Mouse (Mus musculus) testis, adult 10 weeks (tissue): ENCODE results near the gene Snap23. TPM values are rescaled to one million over a fixed set of nuclear protein-coding genes. Genes with fewer than 3 reads are reported as not detected.

Experiments used
- polyA plus RNA-seq: library from polyadenylated mRNA; stranded (reverse); fragments of 350-450 nt; fragmentation: Illumina TruSeq; extraction: RNeasy Lipid Tissue Mini Kit (QIAGEN cat#74804); gene quantifications from one replicate; pipeline ENCODE4 v1.2.3, GENCODE M21; 2014; ENCODE audit warnings: low read depth, low replicate concordance

The Snap23 gene
- 88.6 TPM for polyA plus RNA-seq

DNA sequence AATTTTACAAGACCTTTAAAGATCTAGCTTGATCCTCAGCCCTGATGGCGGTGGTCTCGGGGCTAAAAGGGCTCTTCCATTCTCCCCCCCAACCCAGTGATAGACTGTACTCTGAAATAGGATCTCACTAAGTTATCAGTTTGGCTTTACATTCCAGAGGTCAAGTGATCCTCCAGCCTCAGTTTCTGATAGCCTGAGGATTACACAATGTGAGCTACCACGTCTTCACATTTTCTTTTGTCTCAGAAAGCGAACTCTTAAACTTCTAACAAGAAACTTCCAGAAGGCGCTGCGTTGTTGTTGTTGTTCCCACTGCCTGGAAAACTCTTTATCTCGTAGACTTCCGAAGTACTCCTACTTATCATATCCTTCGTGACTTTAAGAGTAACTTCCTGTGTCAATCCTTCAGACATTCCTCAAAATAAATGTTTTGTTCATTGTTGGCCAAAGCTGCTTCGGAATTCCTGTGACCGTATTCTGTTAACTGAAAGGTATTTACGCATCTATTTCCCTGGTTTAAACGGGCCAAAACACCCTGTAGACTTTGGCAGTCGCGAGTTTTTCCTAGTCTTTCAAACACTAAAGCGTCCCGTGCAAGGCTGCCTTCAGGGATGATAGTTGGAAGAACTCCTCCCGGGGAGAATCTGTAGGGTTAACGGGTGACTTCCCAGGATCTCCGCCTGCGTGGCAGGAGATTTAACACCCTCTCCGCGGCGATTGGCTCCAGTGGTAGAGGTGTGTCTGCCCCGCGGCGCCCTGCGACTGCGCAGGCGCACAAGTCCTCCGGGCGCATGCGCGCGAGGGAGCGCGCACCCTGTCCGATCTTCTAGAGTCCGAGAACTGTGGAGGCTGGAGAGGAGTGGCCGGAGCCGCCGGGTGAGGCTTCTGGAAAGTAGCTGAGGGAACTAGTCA is at the start of gene Snap23:
Gene Snap23, plus strand, starts transcription at position 786 of the 912 bp plus-strand sequence.

DNA sequence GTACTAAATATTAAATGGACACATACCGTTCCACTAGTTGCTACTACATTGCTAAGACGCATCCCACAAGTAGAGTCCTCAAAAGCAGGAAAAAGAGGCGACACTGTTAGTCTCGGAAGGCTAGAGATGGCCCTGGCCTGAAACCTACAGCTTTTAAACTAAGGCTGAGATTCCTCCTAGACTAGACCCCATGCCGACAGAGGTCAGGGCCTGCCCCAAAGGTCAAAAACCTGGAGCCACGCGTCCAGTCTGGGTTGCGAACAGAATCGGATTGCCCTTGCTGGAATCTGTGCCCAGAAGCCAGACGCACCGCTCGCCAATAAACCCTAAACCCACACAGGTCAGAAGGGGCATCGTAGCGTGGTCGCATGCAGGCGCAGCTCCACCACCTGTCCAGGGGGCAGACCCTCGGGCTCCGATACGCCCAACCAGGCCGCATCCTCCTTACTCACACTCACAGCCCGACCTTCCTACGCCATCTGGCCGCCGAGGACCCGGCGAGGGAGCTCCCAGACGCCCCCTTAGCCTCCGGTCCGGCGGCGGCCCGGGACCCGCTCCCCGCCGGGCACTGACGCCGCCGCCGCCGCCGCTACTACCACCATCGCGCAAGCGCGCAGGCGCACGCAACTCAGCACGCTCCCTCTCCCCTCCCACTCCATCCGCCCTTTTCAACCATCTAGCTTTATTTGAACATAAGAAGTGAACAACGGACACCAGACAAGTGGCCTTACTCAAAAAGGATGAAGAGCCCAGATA is 4.1 kb upstream of the Snap23 start, which contains the start of gene Zfp106:
Gene Zfp106, minus strand, starts transcription at position 609 of the 756 bp plus-strand sequence.

GRCm38 (mm10) chr2:120608830-120609723 is 41.6 kb downstream of the Snap23 start, which contains the start of the genes Haus2 and Lrrc57:
Gene Haus2 (plus strand): TSS chr2:120609383.
Gene Lrrc57 (minus strand): TSS chr2:120609520.

DNA sequence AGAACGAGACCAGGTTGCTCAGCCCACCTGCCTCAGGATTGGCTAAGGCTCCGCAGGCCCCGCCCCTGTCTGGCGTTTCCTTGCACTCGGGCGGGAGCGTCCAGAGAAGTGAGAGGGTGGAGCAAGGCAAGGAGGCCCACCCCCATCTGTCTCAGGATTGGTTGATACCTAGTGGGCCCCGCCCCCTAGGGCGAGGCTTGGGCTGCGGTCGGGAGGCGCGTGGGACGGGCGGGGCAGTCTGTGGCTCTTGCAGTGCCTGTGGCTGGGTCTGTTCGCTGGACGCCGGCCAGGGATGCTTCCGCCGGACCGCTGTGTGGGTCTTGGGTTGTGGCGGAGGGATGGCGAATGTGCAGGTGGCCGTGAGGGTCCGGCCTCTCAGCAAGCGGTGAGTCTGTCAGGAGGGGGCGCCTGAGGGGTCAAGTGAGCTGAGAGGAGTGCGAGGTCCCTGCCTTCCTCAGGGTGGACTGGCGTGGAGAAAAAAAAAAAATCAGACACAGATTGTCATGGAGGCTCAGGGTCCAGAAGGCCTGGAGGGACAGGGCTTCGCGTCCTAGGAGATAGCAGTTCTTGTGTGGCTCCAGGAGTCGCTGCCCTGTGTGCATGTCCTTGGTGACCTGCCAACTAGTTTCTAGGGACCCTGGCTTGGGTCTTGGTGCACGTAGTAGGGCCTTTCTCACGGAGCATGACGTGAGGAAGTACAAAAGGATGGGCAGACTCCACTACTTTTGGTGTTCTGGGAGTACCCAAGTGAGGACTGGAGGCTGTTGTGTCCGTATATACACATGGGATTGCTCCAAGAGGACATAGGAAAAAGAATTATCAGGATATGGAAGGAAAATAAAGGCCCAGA is 61.6 kb downstream of the Snap23 start, which contains the start of gene Stard9:
Gene Stard9, plus strand, starts transcription at position 236 of the 850 bp plus-strand sequence.

Other genes with a start within 250 kb of the Snap23 start
- gene Vps39, start 214.5 kb upstream of the Snap23 start, polyA plus RNA-seq = 17.7 TPM
- gene Ganc, start 163.8 kb upstream of the Snap23 start, polyA plus RNA-seq = 12.5 TPM
- gene Tmem87a, start 163.6 kb upstream of the Snap23 start, polyA plus RNA-seq = 30.0 TPM
- 0.15 TPM for gene Capn3, start 111.7 kb upstream of the Snap23 start, polyA plus RNA-seq
- gene Zfp106, start 3.8 kb upstream of the Snap23 start, polyA plus RNA-seq = 53.4 TPM
- gene Haus2, start 41.7 kb downstream of the Snap23 start, polyA plus RNA-seq = 33.0 TPM
- gene Lrrc57, start 41.8 kb downstream of the Snap23 start, polyA plus RNA-seq = 318 TPM
- 30.7 TPM for gene Stard9, start 61.5 kb downstream of the Snap23 start, polyA plus RNA-seq